Mouse (Mus musculus): ENCODE data around the gene Hyal1.

DNA sequence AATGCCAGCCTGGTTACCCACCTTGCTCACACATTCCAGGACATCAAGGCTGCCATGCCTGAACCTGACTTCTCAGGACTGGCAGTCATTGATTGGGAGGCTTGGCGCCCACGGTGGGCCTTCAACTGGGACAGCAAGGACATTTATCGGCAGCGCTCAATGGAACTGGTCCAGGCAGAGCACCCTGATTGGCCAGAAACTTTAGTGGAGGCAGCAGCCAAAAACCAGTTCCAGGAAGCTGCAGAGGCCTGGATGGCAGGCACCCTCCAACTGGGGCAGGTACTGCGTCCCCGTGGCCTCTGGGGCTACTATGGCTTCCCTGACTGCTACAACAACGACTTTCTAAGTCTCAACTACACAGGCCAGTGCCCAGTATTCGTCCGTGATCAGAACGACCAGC is 1.1 kb downstream of the Hyal1 start:
- no peak for TF ChIP-seq CTCF (conservative IDR thresholded peaks at IDR 0.05; ENCODE audit: insufficient read depth, insufficient read length, low read depth, low read length)
- TF ChIP-seq POLR2A (IDR thresholded peaks at IDR 0.05; ENCODE audit: low read depth, low read length) = no peak

Data from kidney, adult 2 months (tissue).